Mouse (Mus musculus): ENCODE results near the gene Tubgcp2. TPM values are rescaled to one million over a fixed set of nuclear protein-coding genes. Genes with fewer than 3 reads are reported as not detected.

Tubgcp2 gene
- total RNA-seq, 2 experiments from 2014 or later: 36.6 to 38.0 TPM

- DNase-seq (ENCODE audit: extremely low spot score in 1 of 2, low spot score in 1 of 2): no peak
Measured at GRCm38 (mm10) chr7:140048361-140049114, 12.1 kb upstream of the Tubgcp2 start, which contains the start of gene Msx3. Msx3 (minus strand) TSS chr7:140049089.

GRCm38 (mm10) chr7:140047811-140048311, 11.4 kb upstream of the Tubgcp2 start:
- no peak for DNase-seq (ENCODE audit: extremely low spot score in 1 of 2, low spot score in 1 of 2)

GRCm38 (mm10) chr7:140045546-140045945, 9.1 kb upstream of the Tubgcp2 start:
- no peak for DNase-seq (ENCODE audit: extremely low spot score in 1 of 2, low spot score in 1 of 2)

GRCm38 (mm10) chr7:140042728-140043127, 6.3 kb upstream of the Tubgcp2 start:
- no peak for DNase-seq (ENCODE audit: extremely low spot score in 1 of 2, low spot score in 1 of 2)

- no peak for DNase-seq (ENCODE audit: extremely low spot score in 1 of 2, low spot score in 1 of 2)
Measured at GRCm38 (mm10) chr7:140037171-140037555, 694 bp upstream of the Tubgcp2 start.

GRCm38 (mm10) chr7:140035456-140035855, 1.0 kb downstream of the Tubgcp2 start:
- no peak for DNase-seq (ENCODE audit: extremely low spot score in 1 of 2, low spot score in 1 of 2)

- DNase-seq (ENCODE audit: extremely low spot score in 1 of 2, low spot score in 1 of 2): no peak
Measured at GRCm38 (mm10) chr7:140033386-140033785, 3.1 kb downstream of the Tubgcp2 start.

GRCm38 (mm10) chr7:140032366-140032765, 4.1 kb downstream of the Tubgcp2 start:
- no peak for DNase-seq (ENCODE audit: extremely low spot score in 1 of 2, low spot score in 1 of 2)

- DNase-seq (ENCODE audit: extremely low spot score in 1 of 2, low spot score in 1 of 2): no peak
Measured at GRCm38 (mm10) chr7:140031771-140032170, 4.7 kb downstream of the Tubgcp2 start.

GRCm38 (mm10) chr7:140011336-140011735, 25.1 kb downstream of the Tubgcp2 start:
- DNase-seq (ENCODE audit: extremely low spot score in 1 of 2, low spot score in 1 of 2): peak in 1 of 2 experiments; percentile 0

GRCm38 (mm10) chr7:140007781-140008180, 28.7 kb downstream of the Tubgcp2 start:
- peak in 1 of 2 experiments; percentile 1 for DNase-seq (ENCODE audit: extremely low spot score in 1 of 2, low spot score in 1 of 2)

GRCm38 (mm10) chr7:140006861-140007611, 29.4 kb downstream of the Tubgcp2 start:
- peak in 1 of 2 experiments; percentile 1 for DNase-seq (ENCODE audit: extremely low spot score in 1 of 2, low spot score in 1 of 2)

- no peak for DNase-seq (ENCODE audit: extremely low spot score in 1 of 2, low spot score in 1 of 2)
Measured at GRCm38 (mm10) chr7:140004666-140005065, 31.8 kb downstream of the Tubgcp2 start.

GRCm38 (mm10) chr7:140001086-140001740, 35.3 kb downstream of the Tubgcp2 start:
- DNase-seq (ENCODE audit: extremely low spot score in 1 of 2, low spot score in 1 of 2): peak in 1 of 2 experiments; percentile 2

- no peak for DNase-seq (ENCODE audit: extremely low spot score in 1 of 2, low spot score in 1 of 2)
Measured at GRCm38 (mm10) chr7:139998691-139999350, 37.6 kb downstream of the Tubgcp2 start.

GRCm38 (mm10) chr7:139994676-139995075, 41.8 kb downstream of the Tubgcp2 start:
- DNase-seq (ENCODE audit: extremely low spot score in 1 of 2, low spot score in 1 of 2): peak; percentile 53 to 80

GRCm38 (mm10) chr7:139994202-139994601, 42.3 kb downstream of the Tubgcp2 start:
- DNase-seq (ENCODE audit: extremely low spot score in 1 of 2, low spot score in 1 of 2): no peak

- no peak for DNase-seq (ENCODE audit: extremely low spot score in 1 of 2, low spot score in 1 of 2)
Measured at GRCm38 (mm10) chr7:139993532-139993931, 42.9 kb downstream of the Tubgcp2 start.

- no peak for DNase-seq (ENCODE audit: extremely low spot score in 1 of 2, low spot score in 1 of 2)
Measured at GRCm38 (mm10) chr7:139992406-139992805, 44.1 kb downstream of the Tubgcp2 start, which contains the start of gene Adam8. Adam8 (minus strand) TSS chr7:139992562.

GRCm38 (mm10) chr7:139990864-139991394, 45.5 kb downstream of the Tubgcp2 start:
- DNase-seq (ENCODE audit: extremely low spot score in 1 of 2, low spot score in 1 of 2): no peak
